Mouse (Mus musculus) right cerebral cortex, postnatal 14 days (tissue): ENCODE measurements at regions not wholly inside any gene's neighbourhood (a gene's known extent, or its start where the extent isn't known, plus 50 kb on each side); places are given as distances from the start of the nearest gene placed in this dataset.
A peak's percentile ranks its signal among the peaks of the same experiment; 100 is the strongest.

Source experiments
- DNase-seq: peaks from one replicate; pipeline ENCODE4 v3.0.0; 2022

GRCm38 (mm10) chr9:120628794-120629560 lies 57.7 kb downstream of the Rpl14 start:
- DNase-seq: no peak

- no peak for DNase-seq
Measured at GRCm38 (mm10) chr9:120629609-120630008, 58.4 kb downstream of the Rpl14 start.

GRCm38 (mm10) chr9:120632821-120633220 lies 61.6 kb downstream of the Rpl14 start:
- peak; percentile 43 for DNase-seq

GRCm38 (mm10) chr9:120642656-120643055 lies 71.4 kb downstream of the Rpl14 start:
- DNase-seq: no peak

- DNase-seq: no peak
Measured at GRCm38 (mm10) chr9:120643371-120643770, 72.1 kb downstream of the Rpl14 start.

GRCm38 (mm10) chr9:120645776-120646175 lies 74.5 kb downstream of the Rpl14 start:
- no peak for DNase-seq

- no peak for DNase-seq
Measured at GRCm38 (mm10) chr9:120646806-120647667, 75.8 kb downstream of the Rpl14 start.

- no peak for DNase-seq
Measured at GRCm38 (mm10) chr9:120647668-120647955, 76.4 kb downstream of the Rpl14 start.

- DNase-seq: no peak
Measured at GRCm38 (mm10) chr9:120652733-120653132, 81.5 kb downstream of the Rpl14 start.

GRCm38 (mm10) chr9:120653170-120653569 lies 81.9 kb downstream of the Rpl14 start:
- DNase-seq: no peak

GRCm38 (mm10) chr9:120654736-120655135 lies 83.5 kb downstream of the Rpl14 start:
- DNase-seq: no peak

GRCm38 (mm10) chr9:120656976-120657375 lies 85.7 kb downstream of the Rpl14 start:
- DNase-seq: no peak

GRCm38 (mm10) chr9:120657786-120658185 lies 86.5 kb downstream of the Rpl14 start:
- no peak for DNase-seq

GRCm38 (mm10) chr9:120658576-120658975 lies 87.3 kb downstream of the Rpl14 start:
- no peak for DNase-seq

GRCm38 (mm10) chr9:120661226-120661625 lies 90.0 kb downstream of the Rpl14 start:
- DNase-seq: no peak

- no peak for DNase-seq
Measured at GRCm38 (mm10) chr9:120661641-120662227, 90.5 kb downstream of the Rpl14 start.

- no peak for DNase-seq
Measured at GRCm38 (mm10) chr9:120663181-120663580, 91.9 kb downstream of the Rpl14 start.

GRCm38 (mm10) chr9:120664086-120664485 lies 92.8 kb downstream of the Rpl14 start:
- DNase-seq: no peak

GRCm38 (mm10) chr9:120672452-120672851 lies 101.2 kb downstream of the Rpl14 start:
- peak; percentile 57 for DNase-seq

- no peak for DNase-seq
Measured at GRCm38 (mm10) chr9:120674855-120675254, 103.6 kb downstream of the Rpl14 start.

GRCm38 (mm10) chr9:120675371-120676150 lies 104.3 kb downstream of the Rpl14 start:
- DNase-seq: no peak

GRCm38 (mm10) chr9:120676301-120676700 lies 105.1 kb downstream of the Rpl14 start:
- DNase-seq: no peak

GRCm38 (mm10) chr9:120676771-120677170 lies 105.5 kb downstream of the Rpl14 start:
- no peak for DNase-seq
